Mouse (Mus musculus) limb, embryonic 12.5 days (tissue): ENCODE results near the gene Slmap. TPM values are rescaled to one million over a fixed set of nuclear protein-coding genes. Genes with fewer than 3 reads are reported as not detected.
A peak's percentile ranks its signal among the peaks of the same experiment; 100 is the strongest.

Experiments
- ATAC-seq: fragments of 200-750 bp; cut with Nextera tagmentation; 2 replicates; pipeline ENCODE4 v1.8.0; 2017; ENCODE audit warnings: low read depth, moderate TSS enrichment; ENCODE audit not compliant: insufficient number of reproducible peaks, insufficient read depth, low FRiP score, low TSS enrichment
- H3K27ac ChIP-seq: fragments of 300-500 bp; sonication (generic); 2 replicates; pipeline ENCODE4 v1.5.1; 2016; ENCODE audit warnings: mild to moderate bottlenecking, moderate library complexity
- H3K27me3 ChIP-seq: fragments of 300-500 bp; sonication (generic); 2 replicates; pipeline ENCODE4 v1.6.1; 2016; ENCODE audit warnings: mild to moderate bottlenecking, moderate library complexity
- H3K36me3 ChIP-seq: fragments of 300-500 bp; sonication (generic); 2 replicates; pipeline ENCODE4 v1.6.1; 2016; ENCODE audit warnings: mild to moderate bottlenecking, moderate library complexity
- H3K4me1 ChIP-seq: fragments of 300-500 bp; sonication (generic); replicated peaks from 2 replicates; pipeline ENCODE4 v1.6.1; 2016
- H3K4me2 ChIP-seq: fragments of 300-500 bp; sonication (generic); 2 replicates; pipeline ENCODE4 v1.6.1; 2016; ENCODE audit warnings: mild to moderate bottlenecking, moderate library complexity
- H3K4me3 ChIP-seq: fragments of 300-500 bp; sonication (generic); replicated peaks from 2 replicates; pipeline ENCODE4 v1.5.1; 2016; ENCODE audit warnings: mild to moderate bottlenecking
- H3K9ac ChIP-seq: fragments of 300-500 bp; sonication (generic); replicated peaks from 2 replicates; pipeline ENCODE4 v1.6.1; 2016; ENCODE audit warnings: mild to moderate bottlenecking, moderate library complexity
- H3K9me3 ChIP-seq: fragments of 300-500 bp; sonication (generic); 2 replicates; pipeline ENCODE4 v1.6.1; 2016; ENCODE audit warnings: mild to moderate bottlenecking, moderate library complexity
- WGBS: fragments of 180-500 bp; shearing (Covaris S2); methylation state at CpG from one replicate; pipeline ENCODE4 v1.1.7; 2016; 5-methylcytosine and 5-hydroxymethylcytosine counted together
- polyA plus RNA-seq: library from polyadenylated mRNA; unstranded; fragments of >200 nt; fragmentation: Nextera tagmentation; extraction: Ambion mirVana; gene quantifications from 2 replicates; pipeline ENCODE4 v1.2.1, GENCODE M21; 2016

Slmap gene
- polyA plus RNA-seq, 1 experiment from 2014 or later = 23.5 TPM

GRCm38 (mm10) chr14:26557581-26557980 is 22.9 kb upstream of the Slmap start:
- H3K36me3 ChIP-seq = no peaks in the 10 kb centered on the region
- H3K9me3 ChIP-seq = peaks cover 6% of the 10 kb centered on the region; the same call in 1 of the 2 replicates
- no peak overlapping the region for H3K27ac ChIP-seq
- no peak overlapping the region for H3K9ac ChIP-seq
- no peaks in the 10 kb centered on the region for H3K4me1 ChIP-seq
- 73% methylated on average over 1 of the region's 1 CpGs for WGBS
- no peak for ATAC-seq
- no peak overlapping the region for H3K4me3 ChIP-seq
- H3K4me2 ChIP-seq = no peak overlapping the region
- H3K27me3 ChIP-seq = no peaks in the 10 kb centered on the region

- 87% methylated on average over 3 of the region's 3 CpGs for WGBS
- ATAC-seq = no peak
- Histone ChIP-seq H3K9ac (no peak overlapping the region), H3K4me2 (no peak overlapping the region), H3K4me1 (no peaks in the 10 kb centered on the region), H3K36me3 (no peaks in the 10 kb centered on the region), H3K9me3 (no peaks in the 10 kb centered on the region), H3K27ac (no peak overlapping the region), H3K4me3 (no peak overlapping the region), H3K27me3 (no peaks in the 10 kb centered on the region)
Observed at GRCm38 (mm10) chr14:26552853-26553252, 18.1 kb upstream of the Slmap start.

- Histone ChIP-seq H3K4me2 (no peak overlapping the region), H3K4me3 (no peak overlapping the region), H3K4me1 (no peaks in the 10 kb centered on the region), H3K36me3 (no peaks in the 10 kb centered on the region), H3K27me3 (no peaks in the 10 kb centered on the region), H3K9me3 (no peaks in the 10 kb centered on the region), H3K27ac (no peak overlapping the region), H3K9ac (no peak overlapping the region)
- WGBS = 76% methylated on average over 2 of the region's 2 CpGs
- ATAC-seq = no peak
Observed at GRCm38 (mm10) chr14:26552441-26552840, 17.7 kb upstream of the Slmap start.

- ATAC-seq = no peak
- Histone ChIP-seq H3K9me3 (no peaks in the 10 kb centered on the region), H3K4me1 (no peaks in the 10 kb centered on the region), H3K4me2 (no peak overlapping the region), H3K36me3 (no peaks in the 10 kb centered on the region), H3K27me3 (no peaks in the 10 kb centered on the region), H3K4me3 (no peak overlapping the region), H3K27ac (no peak overlapping the region), H3K9ac (no peak overlapping the region)
- WGBS = 95% methylated on average over 8 of the region's 8 CpGs
Observed at GRCm38 (mm10) chr14:26550712-26551111, 16.0 kb upstream of the Slmap start.

- no peak for ATAC-seq
- no peaks in the 10 kb centered on the region for H3K36me3 ChIP-seq
- no peak overlapping the region for H3K9ac ChIP-seq
- WGBS = 78% methylated on average over 10 of the region's 10 CpGs
- no peak overlapping the region for H3K4me3 ChIP-seq
- H3K4me2 ChIP-seq = no peak overlapping the region
- H3K4me1 ChIP-seq = no peaks in the 10 kb centered on the region
- no peak overlapping the region for H3K27ac ChIP-seq
- H3K27me3 ChIP-seq = no peaks in the 10 kb centered on the region
- H3K9me3 ChIP-seq = no peaks in the 10 kb centered on the region
Observed at GRCm38 (mm10) chr14:26547516-26548488, 13.1 kb upstream of the Slmap start.

GRCm38 (mm10) chr14:26542136-26542535 is 7.4 kb upstream of the Slmap start:
- no peak overlapping the region for H3K4me3 ChIP-seq
- no peaks in the 10 kb centered on the region for H3K36me3 ChIP-seq
- ATAC-seq = no peak
- no peak overlapping the region for H3K27ac ChIP-seq
- no peak overlapping the region for H3K4me2 ChIP-seq
- H3K9ac ChIP-seq = no peak overlapping the region
- 95% methylated on average over 1 of the region's 1 CpGs for WGBS
- H3K9me3 ChIP-seq = no peaks in the 10 kb centered on the region
- H3K27me3 ChIP-seq = no peaks in the 10 kb centered on the region
- no peaks in the 10 kb centered on the region for H3K4me1 ChIP-seq

- Histone ChIP-seq H3K36me3 (no peaks in the 10 kb centered on the region), H3K27me3 (no peaks in the 10 kb centered on the region), H3K27ac (no peak overlapping the region), H3K4me2 (no peak overlapping the region), H3K9ac (no peak overlapping the region), H3K4me3 (no peak overlapping the region), H3K4me1 (no peaks in the 10 kb centered on the region), H3K9me3 (no peaks in the 10 kb centered on the region)
- WGBS = 45% methylated on average over 1 of the region's 1 CpGs
- no peak for ATAC-seq
Observed at GRCm38 (mm10) chr14:26540577-26540976, 5.8 kb upstream of the Slmap start.

- H3K4me3 ChIP-seq = no peak overlapping the region
- no peak overlapping the region for H3K27ac ChIP-seq
- no peaks in the 10 kb centered on the region for H3K36me3 ChIP-seq
- ATAC-seq = no peak
- 85% methylated on average over 4 of the region's 4 CpGs for WGBS
- no peaks in the 10 kb centered on the region for H3K27me3 ChIP-seq
- H3K4me2 ChIP-seq = no peak overlapping the region
- H3K9ac ChIP-seq = no peak overlapping the region
- H3K9me3 ChIP-seq = no peaks in the 10 kb centered on the region
- H3K4me1 ChIP-seq = no peaks in the 10 kb centered on the region
Observed at GRCm38 (mm10) chr14:26539241-26539640, 4.5 kb upstream of the Slmap start.

- Histone ChIP-seq H3K9ac (peak overlapping the region; percentile 95), H3K4me1 (peaks cover 25% of the 10 kb centered on the region), H3K36me3 (0 out of 2 replicates have a peak, but pooled peaks cover 7% of the 10 kb centered on the region), H3K9me3 (no peaks in the 10 kb centered on the region), H3K27me3 (no peaks in the 10 kb centered on the region), H3K27ac (peak overlapping the region; percentile 84), H3K4me2 (peak overlapping the region; percentile 89), H3K4me3 (peak overlapping the region; percentile 93)
- WGBS = under 1% methylated on average over 91 of the region's 92 CpGs
- ATAC-seq = peak; percentile 75
Observed at GRCm38 (mm10) chr14:26533821-26534756, 642 bp downstream of the Slmap start.

GRCm38 (mm10) chr14:26533267-26533666 is 1.5 kb downstream of the Slmap start:
- peaks cover 25% of the 10 kb centered on the region for H3K4me1 ChIP-seq
- H3K9ac ChIP-seq = peak overlapping the region; percentile 95
- H3K9me3 ChIP-seq = no peaks in the 10 kb centered on the region
- H3K4me3 ChIP-seq = peak overlapping the region; percentile 93
- 29% methylated on average over 19 of the region's 19 CpGs for WGBS
- no peak overlapping the region for H3K27ac ChIP-seq
- no peak for ATAC-seq
- H3K36me3 ChIP-seq = 0 out of 2 replicates have a peak, but pooled peaks cover 9% of the 10 kb centered on the region
- no peaks in the 10 kb centered on the region for H3K27me3 ChIP-seq
- peak overlapping the region; percentile 89 for H3K4me2 ChIP-seq

GRCm38 (mm10) chr14:26532752-26533151 is 2.0 kb downstream of the Slmap start:
- peak overlapping the region; percentile 95; the same call in 1 of the 2 replicates for H3K9ac ChIP-seq
- H3K4me1 ChIP-seq = peaks cover 25% of the 10 kb centered on the region
- 0 out of 2 replicates have a peak, but pooled peaks cover 9% of the 10 kb centered on the region for H3K36me3 ChIP-seq
- H3K4me3 ChIP-seq = peak overlapping the region; percentile 93
- peak overlapping the region; percentile 89 for H3K4me2 ChIP-seq
- H3K27ac ChIP-seq = no peak overlapping the region
- H3K27me3 ChIP-seq = no peaks in the 10 kb centered on the region
- no peaks in the 10 kb centered on the region for H3K9me3 ChIP-seq
- ATAC-seq = no peak
- 70% methylated on average over 9 of the region's 9 CpGs for WGBS
